Mouse (Mus musculus) WW6 (cell line): ENCODE data around the gene Ypel3.
A peak's percentile ranks its signal among the peaks of the same experiment; 100 is the strongest.
"Not testable (repeated sequence)": the region's sequence is repeated elsewhere in the genome, so short reads cannot be mapped to it uniquely, and the experiment has no call there.

ENCODE experiments used
- DNase-seq: peaks from one replicate; pipeline ENCODE4 v3.0.0-alpha.2; 2013; ENCODE audit warnings: low read depth, low spot score

Ypel3 gene

GRCm38 (mm10) chr7:126766201-126766600 is 10.6 kb upstream of the Ypel3 start, which contains the start of gene Gdpd3:
Gdpd3 (plus strand) TSS chr7:126766334.
- no peak for DNase-seq

GRCm38 (mm10) chr7:126767001-126767400 is 9.8 kb upstream of the Ypel3 start:
- DNase-seq, result no peak

- DNase-seq, result no peak
These were observed 6.0 kb upstream of the Ypel3 start for GRCm38 (mm10) chr7:126770784-126771183.

GRCm38 (mm10) chr7:126773351-126773750 is 3.4 kb upstream of the Ypel3 start:
- DNase-seq, result no peak

GRCm38 (mm10) chr7:126774463-126774862 is 2.3 kb upstream of the Ypel3 start:
- DNase-seq, result no peak

GRCm38 (mm10) chr7:126775185-126775977 is 1.4 kb upstream of the Ypel3 start:
- no peak for DNase-seq

- no peak for DNase-seq
These were observed 849 bp upstream of the Ypel3 start for GRCm38 (mm10) chr7:126775978-126776234.

GRCm38 (mm10) chr7:126777476-126777875 is 721 bp downstream of the Ypel3 start:
- no peak for DNase-seq

GRCm38 (mm10) chr7:126778147-126778546 is 1.4 kb downstream of the Ypel3 start:
- no peak for DNase-seq

GRCm38 (mm10) chr7:126779101-126779500 is 2.3 kb downstream of the Ypel3 start:
- not testable (repeated sequence) for DNase-seq

GRCm38 (mm10) chr7:126779983-126780970 is 3.5 kb downstream of the Ypel3 start:
- DNase-seq, result peak; percentile 63

- DNase-seq, result no peak
These were observed 4.3 kb downstream of the Ypel3 start, which contains the start of gene Tbx6 for GRCm38 (mm10) chr7:126780971-126781635. Tbx6 (plus strand) TSS chr7:126781483.

- DNase-seq, result no peak
These were observed 5.1 kb downstream of the Ypel3 start for GRCm38 (mm10) chr7:126781661-126782370.

- no peak for DNase-seq
These were observed 5.9 kb downstream of the Ypel3 start for GRCm38 (mm10) chr7:126782693-126783092.

GRCm38 (mm10) chr7:126784469-126784868 is 7.7 kb downstream of the Ypel3 start:
- DNase-seq, result no peak

- no peak for DNase-seq
These were observed 8.3 kb downstream of the Ypel3 start for GRCm38 (mm10) chr7:126785056-126785455.

GRCm38 (mm10) chr7:126786142-126786541 is 9.4 kb downstream of the Ypel3 start:
- no peak for DNase-seq

GRCm38 (mm10) chr7:126789141-126789540 is 12.4 kb downstream of the Ypel3 start:
- DNase-seq, result no peak

GRCm38 (mm10) chr7:126791851-126792720 is 15.3 kb downstream of the Ypel3 start, which contains the start of gene Ppp4c:
Ppp4c (minus strand) TSS chr7:126792496.
- DNase-seq, result peak; percentile 92
